Mouse (Mus musculus) hindbrain, embryonic 14.5 days (tissue): ENCODE measurements at regions not wholly inside any gene's neighbourhood (a gene's known extent, or its start where the extent isn't known, plus 50 kb on each side); places are given as distances from the start of the nearest gene placed in this dataset.

ENCODE experiments used
- ATAC-seq: fragments of 200-750 bp; cut with Nextera tagmentation; 2 replicates; pipeline ENCODE4 v1.8.0; 2017; ENCODE audit warnings: moderate number of reproducible peaks, mild to moderate bottlenecking, moderate TSS enrichment, moderate library complexity; ENCODE audit not compliant: low FRiP score
- DNase-seq: peaks from one replicate; pipeline ENCODE4 v3.0.0-alpha.2; 2015; ENCODE audit warnings: low spot score
- H3K27ac ChIP-seq: fragments of 300-500 bp; sonication (generic); 2 replicates; pipeline ENCODE4 v1.5.1; 2014; ENCODE audit warnings: mild to moderate bottlenecking, moderate library complexity
- H3K27me3 ChIP-seq: fragments of 300-500 bp; sonication (generic); 2 replicates; pipeline ENCODE4 v1.6.1; 2014; ENCODE audit warnings: mild to moderate bottlenecking, low read length, mixed read lengths; ENCODE audit not compliant: control insufficient read depth, insufficient read depth
- H3K36me3 ChIP-seq: fragments of 300-500 bp; sonication (generic); replicated peaks from 2 replicates; pipeline ENCODE4 v1.6.1; 2014; ENCODE audit not compliant: control insufficient read depth, insufficient read depth
- H3K4me1 ChIP-seq: fragments of 300-500 bp; sonication (generic); replicated peaks from 2 replicates; pipeline ENCODE4 v1.6.1; 2014; ENCODE audit warnings: antibody characterized with exemption, low read length, mixed read lengths; ENCODE audit not compliant: control insufficient read depth, insufficient read depth
- H3K4me2 ChIP-seq: fragments of 300-500 bp; sonication (generic); replicated peaks from 2 replicates; pipeline ENCODE4 v1.6.1; 2014; ENCODE audit warnings: mild to moderate bottlenecking, moderate library complexity
- H3K4me3 ChIP-seq: fragments of 300-500 bp; sonication (generic); replicated peaks from 2 replicates; pipeline ENCODE4 v1.5.1; 2014; ENCODE audit warnings: mild to moderate bottlenecking, low read length
- H3K9ac ChIP-seq: fragments of 300-500 bp; sonication (generic); 2 replicates; pipeline ENCODE4 v1.6.1; 2014
- H3K9me3 ChIP-seq: fragments of 300-500 bp; sonication (generic); 2 replicates; pipeline ENCODE4 v1.6.1; 2016; ENCODE audit warnings: low read length; ENCODE audit not compliant: control insufficient read depth
- WGBS: fragments of 180-500 bp; shearing (Covaris S2); extraction: QIAGEN DNeasy Blood & Tissue Kit; methylation state at CpG from one replicate; pipeline ENCODE4 v1.1.7; 2014; 5-methylcytosine and 5-hydroxymethylcytosine counted together

DNA sequence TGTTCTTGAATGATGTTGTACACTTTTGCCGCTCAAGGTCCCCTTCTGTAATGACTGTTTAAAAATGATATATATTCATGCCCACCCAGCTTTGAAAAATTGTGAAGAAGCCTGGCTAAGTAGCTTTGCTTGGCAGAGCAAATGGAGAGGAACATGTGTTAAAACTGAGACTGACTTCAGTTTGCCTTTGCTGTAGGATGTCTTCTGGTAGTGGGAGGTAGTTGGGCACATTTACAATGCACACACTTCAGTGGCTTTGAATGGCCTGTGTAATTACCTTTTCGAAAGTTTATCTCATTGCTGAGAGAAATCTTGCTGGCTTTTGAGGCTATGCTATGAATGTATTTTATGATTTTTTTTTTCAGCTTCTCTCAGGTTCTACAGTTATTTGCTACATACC, 360.5 kb upstream of the Cdh6 start:
- ATAC-seq = no peak
- no peaks in the 10 kb centered on the region for H3K27me3 ChIP-seq
- no peaks in the 10 kb centered on the region for H3K4me1 ChIP-seq
- 72% methylated on average over 2 of the region's 2 CpGs for WGBS
- no peak for DNase-seq
- H3K4me2 ChIP-seq = no peak overlapping the region
- no peak overlapping the region for H3K27ac ChIP-seq
- H3K4me3 ChIP-seq = no peak overlapping the region
- H3K36me3 ChIP-seq = no peaks in the 10 kb centered on the region
- no peak overlapping the region for H3K9ac ChIP-seq
- no peaks in the 10 kb centered on the region for H3K9me3 ChIP-seq

DNA sequence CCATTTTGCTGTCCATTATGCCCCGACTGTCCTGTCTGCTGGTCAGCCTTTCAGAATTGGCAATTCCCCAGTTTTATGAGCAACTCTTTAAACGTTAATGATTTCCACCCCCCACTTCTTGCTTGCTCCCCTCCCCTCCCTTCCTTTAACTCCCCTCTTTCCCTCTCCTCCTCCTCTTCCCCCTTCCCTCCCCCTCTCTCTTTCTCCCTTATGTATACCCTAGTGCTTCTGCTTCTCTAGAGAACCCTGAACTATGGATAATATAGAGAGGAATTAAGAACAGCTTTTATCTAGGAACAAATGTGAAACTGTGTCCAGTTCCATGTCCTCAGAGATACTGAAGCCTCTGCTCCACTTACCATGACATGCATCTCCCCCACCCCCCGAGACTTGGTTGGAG, 356.5 kb upstream of the Cdh6 start:
- 63% methylated on average over 3 of the region's 3 CpGs for WGBS
- Histone ChIP-seq H3K9me3 (no peaks in the 10 kb centered on the region), H3K4me2 (no peak overlapping the region), H3K4me1 (no peaks in the 10 kb centered on the region), H3K36me3 (no peaks in the 10 kb centered on the region), H3K4me3 (no peak overlapping the region), H3K9ac (no peak overlapping the region), H3K27me3 (no peaks in the 10 kb centered on the region), H3K27ac (no peak overlapping the region)
- ATAC-seq = no peak
- no peak for DNase-seq

DNA sequence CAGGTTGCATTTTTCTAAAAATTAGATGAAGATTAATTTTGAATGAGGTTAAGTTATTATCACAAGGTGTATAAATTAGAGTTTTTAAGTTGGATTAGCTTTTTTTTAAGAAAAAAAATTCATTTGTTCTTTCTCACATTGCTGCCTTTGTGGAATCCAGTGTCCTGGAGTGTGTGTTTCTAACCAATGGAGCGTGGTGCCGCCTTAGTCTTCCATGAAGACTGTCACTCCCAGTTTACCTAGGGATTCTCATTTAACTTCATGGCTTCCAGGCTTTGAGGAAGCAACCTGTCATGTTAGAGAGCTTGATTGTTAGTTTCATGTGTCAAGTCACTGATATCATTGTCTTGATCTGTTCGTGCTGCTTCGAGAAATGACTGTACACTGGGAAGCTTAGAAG, 355.6 kb upstream of the Cdh6 start:
- H3K4me2 ChIP-seq = no peak overlapping the region
- H3K4me3 ChIP-seq = no peak overlapping the region
- H3K9ac ChIP-seq = no peak overlapping the region
- DNase-seq (no peak), ATAC-seq (no peak)
- WGBS = 76% methylated on average over 4 of the region's 4 CpGs
- H3K4me1 ChIP-seq = no peaks in the 10 kb centered on the region
- H3K36me3 ChIP-seq = no peaks in the 10 kb centered on the region
- H3K27ac ChIP-seq = no peak overlapping the region
- no peaks in the 10 kb centered on the region for H3K27me3 ChIP-seq
- no peaks in the 10 kb centered on the region for H3K9me3 ChIP-seq
